Mouse (Mus musculus) neural tube, embryonic 15.5 days (tissue): ENCODE measurements at regions not wholly inside any gene's neighbourhood (a gene's known extent, or its start where the extent isn't known, plus 50 kb on each side); places are given as distances from the start of the nearest gene placed in this dataset.

ENCODE experiments used
- ATAC-seq: fragments of 200-750 bp; cut with Nextera tagmentation; 2 replicates; pipeline ENCODE4 v1.8.0; 2017; ENCODE audit warnings: mild to moderate bottlenecking, moderate TSS enrichment, moderate library complexity; ENCODE audit not compliant: low FRiP score
- H3K27ac ChIP-seq: fragments of 300-500 bp; sonication (generic); replicated peaks from 2 replicates; pipeline ENCODE4 v1.5.1; 2015; ENCODE audit warnings: mild to moderate bottlenecking, inconsistent platforms
- H3K27me3 ChIP-seq: fragments of 300-500 bp; sonication (generic); replicated peaks from 2 replicates; pipeline ENCODE4 v1.6.1; 2015; ENCODE audit warnings: inconsistent platforms
- H3K36me3 ChIP-seq: fragments of 300-500 bp; sonication (generic); 2 replicates; pipeline ENCODE4 v1.6.1; 2015; ENCODE audit warnings: inconsistent platforms
- H3K4me1 ChIP-seq: fragments of 300-500 bp; sonication (generic); 2 replicates; pipeline ENCODE4 v1.6.1; 2015; ENCODE audit warnings: inconsistent platforms
- H3K4me2 ChIP-seq: fragments of 300-500 bp; sonication (generic); 2 replicates; pipeline ENCODE4 v1.6.1; 2015; ENCODE audit warnings: inconsistent platforms, mild to moderate bottlenecking, moderate library complexity
- H3K4me3 ChIP-seq: fragments of 300-500 bp; sonication (generic); replicated peaks from 2 replicates; pipeline ENCODE4 v1.5.1; 2015; ENCODE audit warnings: mild to moderate bottlenecking, inconsistent platforms
- H3K9ac ChIP-seq: fragments of 300-500 bp; sonication (generic); replicated peaks from 2 replicates; pipeline ENCODE4 v1.6.1; 2015; ENCODE audit warnings: mild to moderate bottlenecking, inconsistent platforms
- H3K9me3 ChIP-seq: fragments of 300-500 bp; sonication (generic); replicated peaks from 2 replicates; pipeline ENCODE4 v1.6.1; 2016; ENCODE audit warnings: inconsistent platforms
- WGBS: fragments of 180-500 bp; shearing (Covaris S2); methylation state at CpG from one replicate; pipeline ENCODE4 v1.1.7; 2015; ENCODE audit warnings: mixed read lengths; 5-methylcytosine and 5-hydroxymethylcytosine counted together

- ATAC-seq, result no peak
- Histone ChIP-seq H3K27ac (no peak overlapping the region), H3K4me3 (no peak overlapping the region), H3K9me3 (no peaks in the 10 kb centered on the region), H3K4me2 (no peak overlapping the region), H3K4me1 (no peaks in the 10 kb centered on the region), H3K27me3 (no peaks in the 10 kb centered on the region), H3K9ac (no peak overlapping the region), H3K36me3 (no peaks in the 10 kb centered on the region)
- 52% methylated on average over 14 of the region's 14 CpGs for WGBS
These were observed 86.3 kb downstream of the Hhipl2 start for GRCm38 (mm10) chr1:183504103-183504841.

- Histone ChIP-seq H3K4me3 (no peak overlapping the region), H3K4me1 (no peaks in the 10 kb centered on the region), H3K27ac (no peak overlapping the region), H3K4me2 (no peak overlapping the region), H3K9ac (no peak overlapping the region), H3K36me3 (no peaks in the 10 kb centered on the region), H3K27me3 (no peaks in the 10 kb centered on the region), H3K9me3 (no peaks in the 10 kb centered on the region)
- no peak for ATAC-seq
- WGBS, result 87% methylated on average over 2 of the region's 2 CpGs
These were observed 89.9 kb downstream of the Hhipl2 start for GRCm38 (mm10) chr1:183507893-183508292.

- no peak overlapping the region for H3K27ac ChIP-seq
- no peaks in the 10 kb centered on the region for H3K36me3 ChIP-seq
- H3K4me1 ChIP-seq, result peaks cover 12% of the 10 kb centered on the region
- H3K9me3 ChIP-seq, result no peaks in the 10 kb centered on the region
- no peak overlapping the region for H3K4me2 ChIP-seq
- H3K9ac ChIP-seq, result no peak overlapping the region
- no peaks in the 10 kb centered on the region for H3K27me3 ChIP-seq
- H3K4me3 ChIP-seq, result no peak overlapping the region
- 88% methylated on average over 10 of the region's 10 CpGs for WGBS
- no peak for ATAC-seq
These were observed 92.7 kb downstream of the Hhipl2 start for GRCm38 (mm10) chr1:183510759-183511158.

GRCm38 (mm10) chr1:183513876-183514275 lies 95.9 kb downstream of the Hhipl2 start:
- Histone ChIP-seq H3K9ac (no peak overlapping the region), H3K4me3 (no peak overlapping the region), H3K4me2 (no peak overlapping the region), H3K36me3 (no peaks in the 10 kb centered on the region), H3K27ac (no peak overlapping the region; the same call in 1 of the 2 replicates), H3K27me3 (no peaks in the 10 kb centered on the region), H3K4me1 (peaks cover 16% of the 10 kb centered on the region), H3K9me3 (no peaks in the 10 kb centered on the region)
- WGBS, result 67% methylated on average over 3 of the region's 3 CpGs
- ATAC-seq, result no peak

GRCm38 (mm10) chr1:183514281-183514983 lies 96.4 kb downstream of the Hhipl2 start:
- Histone ChIP-seq H3K9ac (no peak overlapping the region), H3K4me2 (no peak overlapping the region), H3K4me1 (peaks cover 16% of the 10 kb centered on the region), H3K4me3 (no peak overlapping the region), H3K9me3 (no peaks in the 10 kb centered on the region), H3K36me3 (no peaks in the 10 kb centered on the region), H3K27me3 (no peaks in the 10 kb centered on the region), H3K27ac (no peak overlapping the region; the same call in 1 of the 2 replicates)
- ATAC-seq, result peak; percentile 55; the same call in 1 of the 2 replicates
- WGBS, result 40% methylated on average over 15 of the region's 15 CpGs

GRCm38 (mm10) chr1:183514984-183515287 lies 96.9 kb downstream of the Hhipl2 start:
- WGBS, result 36% methylated on average over 2 of the region's 2 CpGs
- Histone ChIP-seq H3K36me3 (no peaks in the 10 kb centered on the region), H3K4me1 (peaks cover 16% of the 10 kb centered on the region), H3K4me3 (no peak overlapping the region), H3K4me2 (no peak overlapping the region), H3K27ac (no peak overlapping the region), H3K9me3 (no peaks in the 10 kb centered on the region), H3K27me3 (no peaks in the 10 kb centered on the region), H3K9ac (no peak overlapping the region)
- no peak for ATAC-seq

GRCm38 (mm10) chr1:183516167-183516566 lies 98.2 kb downstream of the Hhipl2 start:
- Histone ChIP-seq H3K4me2 (no peak overlapping the region), H3K36me3 (no peaks in the 10 kb centered on the region), H3K9ac (no peak overlapping the region), H3K4me3 (no peak overlapping the region), H3K27me3 (no peaks in the 10 kb centered on the region), H3K27ac (no peak overlapping the region), H3K4me1 (peaks cover 19% of the 10 kb centered on the region), H3K9me3 (no peaks in the 10 kb centered on the region)
- ATAC-seq, result no peak
- WGBS, result 54% methylated on average over 4 of the region's 4 CpGs

- no peak for ATAC-seq
- Histone ChIP-seq H3K9ac (no peak overlapping the region), H3K36me3 (no peaks in the 10 kb centered on the region), H3K4me1 (peaks cover 25% of the 10 kb centered on the region), H3K4me3 (no peak overlapping the region), H3K9me3 (no peaks in the 10 kb centered on the region), H3K27ac (no peak overlapping the region), H3K27me3 (no peaks in the 10 kb centered on the region), H3K4me2 (no peak overlapping the region)
- WGBS, result 48% methylated on average over 4 of the region's 4 CpGs
These were observed 99.2 kb downstream of the Hhipl2 start for GRCm38 (mm10) chr1:183517236-183517635.

GRCm38 (mm10) chr1:183521569-183521968 lies 103.6 kb downstream of the Hhipl2 start:
- Histone ChIP-seq H3K4me2 (no peak overlapping the region), H3K9me3 (no peaks in the 10 kb centered on the region), H3K9ac (no peak overlapping the region), H3K36me3 (no peaks in the 10 kb centered on the region), H3K27ac (no peak overlapping the region), H3K4me1 (peaks cover 9% of the 10 kb centered on the region), H3K27me3 (no peaks in the 10 kb centered on the region), H3K4me3 (no peak overlapping the region)
- ATAC-seq, result peak; percentile 80
- 24% methylated on average over 7 of the region's 7 CpGs for WGBS

GRCm38 (mm10) chr1:183533386-183533785 lies 115.4 kb downstream of the Hhipl2 start:
- no peak overlapping the region for H3K4me2 ChIP-seq
- no peak overlapping the region for H3K9ac ChIP-seq
- no peak for ATAC-seq
- no peak overlapping the region for H3K27ac ChIP-seq
- 79% methylated on average over 11 of the region's 11 CpGs for WGBS
- no peaks in the 10 kb centered on the region for H3K27me3 ChIP-seq
- no peaks in the 10 kb centered on the region for H3K9me3 ChIP-seq
- H3K36me3 ChIP-seq, result no peaks in the 10 kb centered on the region
- no peak overlapping the region for H3K4me3 ChIP-seq
- H3K4me1 ChIP-seq, result no peaks in the 10 kb centered on the region

GRCm38 (mm10) chr1:183548752-183549387 lies 130.9 kb downstream of the Hhipl2 start:
- H3K9me3 ChIP-seq, result no peaks in the 10 kb centered on the region
- no peaks in the 10 kb centered on the region for H3K4me1 ChIP-seq
- ATAC-seq, result no peak
- H3K36me3 ChIP-seq, result no peaks in the 10 kb centered on the region
- H3K27me3 ChIP-seq, result no peaks in the 10 kb centered on the region
- WGBS, result 80% methylated on average over 7 of the region's 7 CpGs
- H3K4me2 ChIP-seq, result no peak overlapping the region
- H3K27ac ChIP-seq, result no peak overlapping the region
- no peak overlapping the region for H3K4me3 ChIP-seq
- no peak overlapping the region for H3K9ac ChIP-seq

- no peak overlapping the region for H3K4me3 ChIP-seq
- H3K4me1 ChIP-seq, result no peaks in the 10 kb centered on the region
- H3K9me3 ChIP-seq, result no peaks in the 10 kb centered on the region
- no peak overlapping the region for H3K27ac ChIP-seq
- ATAC-seq, result no peak
- H3K4me2 ChIP-seq, result no peak overlapping the region
- WGBS, result 92% methylated on average over 4 of the region's 4 CpGs
- H3K27me3 ChIP-seq, result no peaks in the 10 kb centered on the region
- H3K36me3 ChIP-seq, result no peaks in the 10 kb centered on the region
- no peak overlapping the region for H3K9ac ChIP-seq
These were observed 134.6 kb downstream of the Hhipl2 start for GRCm38 (mm10) chr1:183552617-183553016.
